Mouse (Mus musculus): ENCODE measurements around the gene Stard8. TPM values are rescaled to one million over a fixed set of nuclear protein-coding genes. Genes with fewer than 3 reads are reported as not detected.

Stard8 gene
- total and polyA plus RNA-seq, 2 experiments from 2014 or later: 4.2 to 13.0 TPM

DNA sequence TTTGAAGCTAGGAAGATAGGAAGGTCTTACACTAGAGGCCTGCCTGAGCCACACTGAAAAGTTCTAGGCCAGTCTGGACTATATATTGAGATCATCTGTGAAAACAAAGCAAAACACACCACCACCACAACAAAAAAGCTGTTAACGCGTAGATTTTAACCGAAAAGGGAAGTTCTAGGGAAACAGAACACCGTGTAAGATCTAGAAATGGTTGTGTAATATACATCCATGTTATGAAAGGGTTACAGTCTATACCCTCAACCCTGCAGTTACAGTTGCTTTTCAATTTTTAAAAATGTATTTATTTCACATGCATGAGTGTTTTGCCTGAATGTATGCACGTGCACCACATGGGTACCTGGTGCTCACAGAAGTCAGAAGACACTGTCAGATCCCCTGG is 116.5 kb downstream of the Stard8 start:
- no peaks in the 10 kb centered on the region for H3K4me1 ChIP-seq (ENCODE audit: insufficient read depth, low read length)
- ATAC-seq (no peak), DNase-seq (ENCODE audit: low spot score) (no peak)
- no peaks in the 10 kb centered on the region for H3K27me3 ChIP-seq (ENCODE audit: insufficient read depth, low read length)
- H3K27ac ChIP-seq: no peak overlapping the region
- no peaks in the 10 kb centered on the region for H3K9me3 ChIP-seq (ENCODE audit: low read length)
- no peak overlapping the region for H3K4me2 ChIP-seq (ENCODE audit: low read depth, low read length)
- WGBS: 85% methylated on average over 5 of the region's 5 CpGs
- no peak overlapping the region for H3K9ac ChIP-seq (replicated peaks; ENCODE audit: low read length)
- no peak overlapping the region for H3K4me3 ChIP-seq (ENCODE audit: low read length)
- TF ChIP-seq CTCF (IDR thresholded peaks at IDR 0.05; ENCODE audit: low read depth): no peak
- H3K36me3 ChIP-seq (ENCODE audit: insufficient read depth, low read length): no peaks in the 10 kb centered on the region

Other genes with a start within 250 kb of the Stard8 start
- 36.6 and 46.1 TPM in 2 replicates for gene Ophn1, start 112.2 kb upstream of the Stard8 start, total RNA-seq (2014; rRNA removed)
- 30.4 and 35.6 TPM in 2 replicates for gene Ophn1, start 112.2 kb upstream of the Stard8 start, polyA plus RNA-seq (2015; fragmentation: Nextera tagmentation; extraction: Ambion mirVana)
- gene Yipf6, start 66.9 kb upstream of the Stard8 start, total RNA-seq (2014; rRNA removed): 26.3 and 30.0 TPM in 2 replicates
- gene Yipf6, start 66.9 kb upstream of the Stard8 start, polyA plus RNA-seq (2015; fragmentation: Nextera tagmentation; extraction: Ambion mirVana): 15.5 and 17.0 TPM in 2 replicates
- 29.4 and 30.1 TPM in 2 replicates for gene Efnb1, start 132.9 kb downstream of the Stard8 start, total RNA-seq (2014; rRNA removed)
- 15.1 and 15.3 TPM in 2 replicates for gene Efnb1, start 132.9 kb downstream of the Stard8 start, polyA plus RNA-seq (2015; fragmentation: Nextera tagmentation; extraction: Ambion mirVana)